Mouse (Mus musculus) kidney, postnatal 14 days (tissue): ENCODE data around the gene 4933402D24Rik.

Experiments
- DNase-seq: peaks from one replicate; pipeline ENCODE4 v3.0.0; 2022; ENCODE audit warnings: mixed read lengths

The 4933402D24Rik gene

DNA sequence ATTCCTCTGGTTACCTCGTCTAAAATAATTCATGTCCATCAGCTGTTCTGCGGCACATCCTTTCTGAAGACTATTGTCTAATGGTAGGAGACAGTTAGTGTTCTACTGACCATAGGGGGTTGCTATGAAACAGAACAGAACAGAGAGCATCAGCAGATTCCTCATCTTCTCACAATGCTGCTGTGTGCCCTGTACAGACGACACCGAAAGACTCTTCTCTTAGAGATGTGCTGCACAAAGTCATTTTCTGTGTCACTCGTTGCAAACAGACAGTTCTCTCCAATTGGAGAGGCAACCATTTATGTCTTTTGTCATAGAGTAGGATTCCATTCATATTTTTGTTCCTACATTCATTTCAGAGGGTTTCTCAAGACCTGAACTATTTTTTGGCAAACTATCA, at the start of gene 4933402D24Rik:
4933402D24Rik (minus strand) TSS at position 101 of the 400 bp plus-strand sequence.
- no peak for DNase-seq

DNA sequence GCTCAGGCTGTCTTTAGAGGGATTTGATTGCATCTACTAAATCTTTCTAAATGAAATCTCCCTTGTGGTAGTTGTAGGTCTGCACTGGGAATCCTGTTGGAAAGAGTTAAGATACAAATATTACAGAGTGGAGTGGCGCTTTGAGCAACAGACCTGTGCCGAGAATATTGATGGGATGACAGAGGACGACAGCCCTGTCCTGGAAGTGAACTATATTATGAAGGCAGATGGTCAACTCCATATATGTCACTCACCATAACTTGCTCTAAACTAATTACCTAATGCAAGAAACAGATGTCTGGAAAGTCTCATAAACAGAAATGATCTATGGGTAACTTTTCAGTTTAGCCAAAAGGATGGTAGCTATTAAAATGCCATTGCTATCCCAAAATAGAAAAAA, 39.5 kb upstream of the 4933402D24Rik start:
- no peak for DNase-seq

DNA sequence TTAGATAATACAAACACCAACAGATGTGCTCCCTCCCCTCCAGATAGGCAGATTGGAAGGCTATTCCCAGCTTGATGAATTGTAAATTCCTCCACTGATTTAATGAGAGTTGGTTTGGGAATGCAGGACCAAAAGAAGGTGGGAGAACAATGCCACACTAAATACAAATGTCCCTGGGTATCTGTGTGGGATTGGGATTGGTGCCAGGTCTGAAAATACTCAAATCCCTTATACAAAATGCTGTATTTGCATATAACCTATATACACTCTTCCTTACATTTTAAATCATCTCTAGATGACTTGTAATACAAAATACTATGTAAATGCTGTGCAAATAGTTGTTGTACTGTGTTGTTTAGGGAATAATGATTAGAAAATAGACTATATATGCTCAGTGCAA, 36.0 kb upstream of the 4933402D24Rik start:
- DNase-seq: no peak

DNA sequence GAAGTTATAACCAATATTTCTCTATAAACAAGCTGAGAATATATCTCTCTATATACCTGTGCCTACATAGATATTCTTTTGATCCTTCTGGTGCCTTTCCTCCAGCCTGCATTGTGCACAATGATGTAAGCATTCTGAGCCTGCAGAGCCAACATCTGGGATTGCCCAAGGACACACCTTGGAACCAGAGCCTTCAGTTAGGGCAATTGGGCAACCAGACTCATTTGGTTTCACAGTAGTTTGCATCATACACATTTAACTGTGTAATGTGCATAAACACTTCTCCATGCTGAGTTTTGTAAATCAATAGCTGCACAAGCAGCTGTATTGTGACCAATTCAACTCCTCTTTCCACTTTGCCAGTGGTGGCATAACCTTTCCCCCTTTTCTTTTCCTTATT, 25.3 kb upstream of the 4933402D24Rik start:
- DNase-seq: no peak

DNA sequence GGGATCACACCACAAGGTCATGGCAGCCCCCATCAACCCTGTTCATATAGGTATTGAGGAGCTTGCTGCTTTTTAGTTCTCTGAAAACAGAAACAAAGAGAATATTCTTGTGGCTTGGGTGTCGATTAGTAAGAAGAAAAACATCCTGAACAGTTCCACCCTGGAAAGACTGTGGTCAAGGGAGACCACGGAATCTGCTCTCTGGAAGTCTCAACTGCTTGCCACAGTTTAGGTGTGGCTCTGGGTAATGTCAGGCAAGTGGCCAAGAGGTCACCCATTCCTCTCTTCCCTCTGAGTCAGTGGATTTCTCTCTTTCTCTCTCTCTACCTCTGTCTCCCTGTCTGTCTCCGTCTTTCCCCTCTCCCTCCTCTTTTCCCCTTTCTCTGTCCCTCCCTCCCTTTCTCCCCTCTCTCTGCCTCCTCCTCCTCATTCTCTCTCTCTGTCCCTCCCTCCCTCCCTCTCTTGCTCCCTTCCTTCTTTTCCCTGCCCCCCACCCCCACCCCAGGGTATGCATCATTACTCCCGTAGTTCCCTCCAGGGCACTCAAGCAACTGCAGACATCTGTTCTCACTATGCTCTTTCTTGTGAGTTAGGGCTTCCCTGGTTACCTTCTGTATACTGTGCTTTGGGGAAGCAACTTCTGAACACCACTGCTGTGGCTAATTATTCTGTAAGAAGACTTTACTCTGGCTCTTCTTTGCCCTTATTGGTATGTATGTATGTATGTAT, 8.0 kb upstream of the 4933402D24Rik start:
- no peak for DNase-seq

DNA sequence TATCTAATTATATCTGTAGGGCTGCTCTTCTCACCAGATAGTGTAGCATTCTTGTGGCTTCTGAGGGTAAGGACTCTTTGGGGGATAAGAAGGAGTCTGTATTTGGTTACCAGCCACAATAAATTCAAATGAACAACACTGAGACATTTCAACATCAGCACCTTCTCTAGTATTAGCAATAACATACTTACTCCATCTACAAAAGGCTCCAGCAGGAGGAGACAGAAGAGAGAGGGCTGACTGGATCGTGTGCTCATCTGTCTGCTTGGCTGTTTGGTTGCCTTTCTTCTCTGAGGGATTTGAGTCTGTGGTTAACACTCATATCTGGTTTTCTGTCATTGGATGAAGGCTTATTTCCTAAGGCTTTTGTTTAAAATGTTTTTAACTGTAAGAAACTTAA, 7.3 kb upstream of the 4933402D24Rik start:
- no peak for DNase-seq

DNA sequence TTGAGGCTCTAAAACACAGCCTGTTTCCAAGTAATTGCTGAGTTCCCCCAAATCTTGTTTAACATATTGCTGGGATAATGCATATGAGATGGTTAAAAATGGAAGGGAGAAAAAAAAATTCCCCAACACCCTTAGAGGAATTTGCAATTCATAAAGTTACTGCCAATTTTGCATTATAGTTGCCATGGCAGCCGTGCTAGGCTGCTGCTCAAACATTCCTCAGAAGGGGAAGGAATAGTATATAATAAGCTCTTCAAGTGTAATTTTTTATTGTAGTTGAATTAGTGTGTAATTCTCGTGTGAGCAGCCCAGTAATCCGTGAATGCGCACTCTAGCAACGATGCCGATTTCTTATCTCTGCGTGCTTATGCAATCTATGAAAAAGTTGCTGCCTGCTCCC, 1.2 kb upstream of the 4933402D24Rik start:
- DNase-seq: no peak

DNA sequence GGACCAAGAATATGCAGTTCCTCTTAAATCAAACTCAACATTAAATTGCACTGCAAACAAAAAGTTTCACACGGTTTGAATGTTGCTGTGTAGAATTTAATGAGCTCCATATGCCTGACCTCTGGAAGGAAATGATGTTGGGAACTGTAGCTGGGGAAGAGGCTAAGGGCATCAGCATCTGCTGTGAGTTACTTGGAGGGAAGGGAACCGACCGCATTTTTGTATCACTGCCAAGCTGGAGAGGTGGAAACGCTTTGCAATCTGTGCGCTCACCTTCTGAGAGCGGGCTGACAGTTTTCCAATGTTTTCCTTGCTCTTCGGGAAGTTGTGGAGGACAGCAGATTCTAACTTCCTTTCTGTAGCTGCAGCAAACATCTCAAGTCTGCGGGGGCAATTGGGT, 955 bp downstream of the 4933402D24Rik start:
- peak; percentile 16 for DNase-seq

DNA sequence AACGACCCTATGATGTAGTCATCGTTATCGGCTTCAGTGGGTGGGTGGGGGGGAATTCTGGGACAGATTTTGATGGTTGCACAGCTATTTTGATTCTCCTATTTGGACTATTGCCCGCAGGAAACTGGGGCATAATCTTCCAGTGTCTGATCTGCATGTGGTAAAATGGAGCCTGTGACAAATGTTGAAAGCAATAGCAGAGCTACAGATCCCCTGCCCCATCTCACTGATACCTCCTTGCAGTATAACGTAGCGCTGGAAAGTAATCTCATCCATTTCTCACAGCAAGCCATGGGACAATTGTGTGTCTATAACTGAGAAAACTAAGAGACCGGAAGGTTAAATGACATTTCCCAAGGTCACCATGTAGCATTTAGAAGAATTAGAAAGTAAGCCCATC, 4.7 kb downstream of the 4933402D24Rik start:
- no peak for DNase-seq

DNA sequence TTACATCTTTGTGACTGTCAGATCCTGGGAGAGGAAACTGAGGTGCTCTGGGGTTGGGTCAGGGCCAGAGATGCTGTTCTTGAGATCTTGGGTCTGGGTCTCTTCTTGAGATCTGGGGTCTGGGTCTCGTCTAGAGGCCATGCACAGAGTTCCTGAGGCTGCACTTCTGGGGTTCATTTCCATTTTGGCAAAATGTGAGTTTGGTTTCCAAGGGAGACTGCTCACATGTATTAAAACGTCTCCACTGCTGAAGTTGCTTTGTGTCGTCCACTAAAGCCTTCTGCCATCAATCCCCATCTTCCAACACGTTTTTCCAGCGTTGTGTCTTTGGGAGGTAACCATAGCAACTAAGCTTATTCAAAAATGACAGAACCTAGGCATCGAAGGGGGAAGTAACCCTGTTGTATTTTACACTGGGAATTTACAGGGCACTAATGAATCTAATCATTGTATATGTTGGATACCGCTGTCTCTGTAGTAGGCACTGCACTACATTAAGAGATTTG, 5.1 kb downstream of the 4933402D24Rik start:
- no peak for DNase-seq

DNA sequence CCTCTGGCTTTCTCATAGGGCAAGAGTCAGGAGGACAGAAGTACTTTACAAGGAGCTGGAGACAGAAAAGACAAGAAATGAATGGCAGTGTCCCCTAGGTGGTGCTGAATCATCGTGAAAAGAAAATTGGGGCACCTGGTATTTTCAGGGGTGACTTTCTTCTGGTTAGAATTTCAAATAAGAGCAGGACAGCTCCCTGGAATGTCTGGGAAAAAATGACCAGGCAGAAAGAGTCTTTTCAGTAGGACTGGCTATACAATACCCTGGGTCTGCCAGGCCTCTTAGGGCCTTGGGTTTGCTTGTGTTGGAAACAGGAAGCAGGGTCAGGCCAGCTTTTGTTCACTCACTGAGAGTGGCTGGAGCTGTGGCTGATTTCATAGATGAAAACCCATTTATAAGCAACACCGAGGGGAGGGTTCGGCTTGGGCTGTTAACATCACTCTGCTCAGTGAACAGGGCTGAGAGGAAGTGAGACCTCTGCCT, 5.8 kb downstream of the 4933402D24Rik start:
- DNase-seq: peak; percentile 48

DNA sequence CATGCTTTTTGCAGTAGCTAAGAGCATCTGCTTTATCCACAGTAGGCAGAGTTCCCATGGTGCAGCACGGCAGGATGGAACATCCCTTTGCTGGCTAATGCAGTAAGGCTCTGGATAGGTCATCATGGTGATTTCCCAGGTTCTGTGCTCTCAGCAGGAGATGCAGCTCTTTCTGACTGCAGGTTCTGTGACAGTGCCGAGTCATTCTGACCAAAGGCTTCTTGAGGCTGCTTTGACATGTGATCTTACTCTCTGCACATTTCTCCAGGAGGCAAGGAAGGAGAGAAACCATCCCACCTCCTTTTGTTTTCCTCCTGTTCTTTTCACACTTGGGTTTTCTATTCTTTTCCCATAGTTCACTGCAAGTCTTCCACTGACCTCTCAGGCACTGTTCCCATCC, 13.1 kb downstream of the 4933402D24Rik start:
- DNase-seq: no peak

DNA sequence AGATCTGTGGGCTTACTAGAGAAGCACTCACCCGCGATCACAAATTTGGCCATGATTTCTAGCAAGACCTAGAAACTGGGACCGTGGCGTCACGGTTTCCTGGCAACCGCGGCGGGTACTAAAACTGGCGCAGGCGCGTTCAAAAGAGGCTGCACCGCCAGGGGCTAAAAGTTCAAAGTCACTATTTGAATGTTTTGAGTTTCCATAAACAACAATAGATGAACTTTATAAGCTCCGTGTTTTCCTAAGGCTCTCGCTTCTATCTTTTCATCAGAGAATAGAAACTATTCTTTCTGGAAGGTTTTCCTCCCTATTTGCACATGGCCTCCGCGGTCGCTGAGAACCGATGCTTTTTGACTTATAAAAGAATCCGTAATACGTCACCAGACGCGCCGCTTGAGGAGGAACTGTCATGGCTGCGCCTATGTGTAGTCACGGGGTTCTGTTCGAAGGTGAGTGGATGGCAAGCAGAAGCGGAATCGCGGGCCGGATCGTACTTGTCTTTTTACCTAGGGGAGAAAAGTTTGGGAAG, 38.8 kb downstream of the 4933402D24Rik start, which contains the start of the genes Mdh1b and Fastkd2:
Mdh1b (minus strand) TSS at position 79 of the 532 bp plus-strand sequence.
Fastkd2 (plus strand) TSS at position 375 of the 532 bp plus-strand sequence.
- DNase-seq: peak; percentile 93

DNA sequence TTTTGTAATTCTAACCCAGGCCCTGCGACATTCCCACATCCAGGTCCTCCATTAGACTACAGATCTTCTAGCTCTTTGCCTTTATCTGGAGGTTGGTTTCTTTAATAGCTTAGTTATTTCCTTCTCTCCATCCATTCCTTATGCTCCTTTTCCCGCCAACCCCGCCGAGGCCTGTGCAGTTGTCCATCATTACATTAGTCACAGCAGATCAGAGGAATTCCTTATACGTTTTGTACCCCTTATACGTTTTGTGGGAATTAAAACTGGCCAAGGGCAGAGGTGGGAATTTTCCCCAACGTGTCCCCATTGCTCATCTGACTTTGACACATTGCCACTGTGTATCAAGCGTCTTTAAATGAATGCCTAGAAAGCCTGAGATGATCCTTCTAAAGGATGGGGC, 39.3 kb downstream of the 4933402D24Rik start:
- no peak for DNase-seq

DNA sequence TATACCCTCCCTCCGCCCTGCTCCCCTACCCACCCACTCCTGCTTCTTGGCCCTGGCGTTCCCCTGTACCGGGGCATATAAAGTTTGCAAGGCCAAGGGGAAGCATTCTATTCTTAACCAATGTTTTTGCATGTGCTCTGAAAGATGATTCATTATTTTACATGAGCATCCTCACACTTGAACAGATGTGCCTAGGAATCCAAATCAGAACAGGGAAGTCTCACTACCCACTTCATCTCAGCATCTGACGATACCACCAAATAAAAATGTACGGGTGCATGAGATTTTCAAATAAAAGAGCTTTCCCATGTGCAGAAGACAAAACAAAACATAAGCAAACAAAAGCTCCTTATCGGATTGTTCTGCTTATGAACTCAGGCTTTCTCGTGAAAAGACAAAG, 48.9 kb downstream of the 4933402D24Rik start:
- DNase-seq: no peak

DNA sequence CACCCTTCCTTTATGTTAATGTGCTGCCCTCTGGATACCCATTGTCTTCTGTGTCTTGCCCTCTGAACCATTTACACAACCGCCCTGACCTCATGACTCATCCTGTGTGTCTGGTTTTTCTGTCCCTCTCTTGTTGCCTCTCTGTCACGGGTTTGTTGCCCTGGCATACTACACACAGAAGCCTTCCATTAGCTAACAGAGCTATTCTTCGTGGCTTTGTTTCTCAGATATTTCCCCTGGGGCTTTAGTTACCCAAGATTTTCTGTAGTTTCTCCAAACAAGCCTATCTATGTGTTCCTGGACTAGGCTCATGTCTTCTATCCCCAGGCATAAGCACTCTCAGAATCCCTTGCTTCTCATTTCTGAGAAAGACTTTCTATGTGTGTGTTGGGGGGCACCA, 60.2 kb downstream of the 4933402D24Rik start:
- DNase-seq: no peak

DNA sequence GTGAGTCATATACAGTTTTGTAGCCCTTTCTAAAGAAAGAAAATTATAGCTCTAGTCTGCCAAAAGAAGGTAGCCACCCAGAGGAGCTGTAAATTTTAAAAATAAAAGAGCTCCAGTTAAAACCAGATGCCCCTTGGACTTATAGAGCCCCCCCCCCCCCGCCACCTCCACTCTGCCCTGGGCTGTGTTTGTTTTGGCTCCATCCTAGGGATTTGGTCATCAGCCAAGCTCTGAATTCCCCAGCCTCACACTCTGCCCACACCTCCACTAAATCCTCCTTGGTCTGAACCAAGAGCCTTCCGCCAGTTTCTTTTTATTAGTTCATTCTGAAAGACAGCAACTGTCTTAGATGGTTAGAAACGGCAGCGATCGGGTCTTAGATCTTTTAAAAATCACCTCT, 63.3 kb downstream of the 4933402D24Rik start:
- peak; percentile 21 for DNase-seq
